Mouse (Mus musculus) CH12.LX (cell line): ENCODE measurements around the gene Pwwp2b. TPM values are rescaled to one million over a fixed set of nuclear protein-coding genes. Genes with fewer than 3 reads are reported as not detected.

Experiments used
- DNase-seq: peaks from one replicate; pipeline ENCODE4 v3.0.0-alpha.2; 2013; ENCODE audit errors: extremely low read depth
- H3K27ac ChIP-seq: 2 replicates; pipeline ENCODE4 v1.5.1; 2012; ENCODE audit warnings: low read depth, mild to moderate bottlenecking, control low read depth, moderate library complexity; ENCODE audit not compliant: insufficient read depth
- H3K27me3 ChIP-seq: replicated peaks from 2 replicates; pipeline ENCODE3; 2012; ENCODE audit warnings: inconsistent platforms
- H3K36me3 ChIP-seq, 2 experiments: replicated peaks in 1 of 2; 2 replicates each; pipeline versions ENCODE3 to v1.6.1; 2012; ENCODE audit warnings: inconsistent platforms in 1 of 2, low read length in 1 of 2, mild to moderate bottlenecking in 1 of 2, mixed read lengths in 1 of 2, moderate library complexity in 1 of 2; ENCODE audit not compliant: control insufficient read depth in 1 of 2, insufficient read depth in 1 of 2
- H3K4me1 ChIP-seq, 2 experiments: 2 replicates each; pipeline ENCODE4 v1.6.1; 2012; ENCODE audit warnings: inconsistent platforms in 1 of 2, moderate library complexity in 1 of 2; ENCODE audit not compliant: insufficient read depth in 2 of 2, control insufficient read depth in 1 of 2
- H3K4me2 ChIP-seq: 2 replicates; pipeline ENCODE4 v1.6.1; 2012; ENCODE audit warnings: low read depth, mild to moderate bottlenecking, control low read depth; ENCODE audit not compliant: poor library complexity, insufficient read depth, severe bottlenecking
- H3K4me3 ChIP-seq, 3 experiments: fragments of 150-350 bp in 1 of 3; sonication (generic) in 1 of 3; replicated peaks in 1 of 3; 2 replicates each; pipeline versions ENCODE3 to v1.5.1; 2011 to 2012; ENCODE audit warnings: low read depth in 2 of 3, low read length in 2 of 3, mild to moderate bottlenecking in 2 of 3, moderate library complexity in 2 of 3, control low read depth in 1 of 3, improper control_type of control experiment in 1 of 3, inconsistent platforms in 1 of 3, mixed read lengths in 1 of 3; ENCODE audit not compliant: poor library complexity in 1 of 3
- H3K79me2 ChIP-seq: replicated peaks from 2 replicates; pipeline ENCODE4 v1.6.1; 2012; ENCODE audit warnings: mild to moderate bottlenecking, moderate library complexity; ENCODE audit not compliant: control insufficient read depth, poor library complexity, insufficient read depth, severe bottlenecking; ENCODE audit errors: extremely low read depth
- H3K9ac ChIP-seq: 2 replicates; pipeline ENCODE4 v1.6.1; 2012; ENCODE audit warnings: low read depth, mild to moderate bottlenecking, control low read depth, moderate library complexity; ENCODE audit not compliant: insufficient read depth
- H3K9me3 ChIP-seq: replicated peaks from 2 replicates; pipeline ENCODE3; 2012; ENCODE audit warnings: low read length, inconsistent platforms, mixed read lengths
- CHD1 ChIP-seq: IDR thresholded peaks from 2 replicates; pipeline ENCODE4 v1.6.1; 2012; ENCODE audit warnings: low read depth, low read length, improper control_type of control experiment, inconsistent platforms
- CTCF ChIP-seq, 2 experiments: IDR thresholded peaks in 1 of 2; conservative IDR thresholded peaks in 1 of 2; 2 replicates each; pipeline ENCODE4 v1.5.1; 2011 to 2012; ENCODE audit warnings: low read depth in 2 of 2, low read length in 2 of 2, improper control_type of control experiment in 1 of 2, inconsistent platforms in 1 of 2, mild to moderate bottlenecking in 1 of 2, moderate library complexity in 1 of 2
- EP300 ChIP-seq: IDR thresholded peaks from 2 replicates; pipeline ENCODE4 v1.6.1; 2011; ENCODE audit warnings: low read length, improper control_type of control experiment
- ETS1 ChIP-seq: conservative IDR thresholded peaks from 2 replicates; pipeline ENCODE4 v1.6.1; 2012; ENCODE audit warnings: low read depth, mild to moderate bottlenecking, inconsistent platforms, low read length, improper control_type of control experiment, moderate library complexity
- IRF4 ChIP-seq: IDR thresholded peaks from 2 replicates; pipeline ENCODE4 v1.6.1; 2014; ENCODE audit warnings: low read depth, mild to moderate bottlenecking, inconsistent platforms, low read length, improper control_type of control experiment
- JUND ChIP-seq: conservative IDR thresholded peaks from 2 replicates; pipeline ENCODE4 v1.6.1; 2011; ENCODE audit warnings: low read depth, low read length, improper control_type of control experiment
- KAT2A ChIP-seq: IDR thresholded peaks from 2 replicates; pipeline ENCODE4 v1.6.1; 2012; ENCODE audit warnings: low read length, improper control_type of control experiment, inconsistent platforms; ENCODE audit not compliant: insufficient replicate concordance
- MAFK ChIP-seq: IDR thresholded peaks from 2 replicates; pipeline ENCODE4 v1.6.1; 2011; ENCODE audit warnings: low read length, improper control_type of control experiment; ENCODE audit not compliant: insufficient replicate concordance
- MAZ ChIP-seq: IDR thresholded peaks from 2 replicates; pipeline ENCODE4 v1.6.1; 2012; ENCODE audit warnings: low read depth, mild to moderate bottlenecking, inconsistent platforms, low read length, improper control_type of control experiment, moderate library complexity
- MEF2A ChIP-seq: IDR thresholded peaks from 2 replicates; pipeline ENCODE4 v1.6.1; 2014; ENCODE audit warnings: low read depth, mild to moderate bottlenecking, inconsistent platforms, low read length, improper control_type of control experiment, borderline replicate concordance
- MXI1 ChIP-seq: IDR thresholded peaks from 2 replicates; pipeline ENCODE4 v1.6.1; 2011; ENCODE audit warnings: mild to moderate bottlenecking, low read depth, low read length, improper control_type of control experiment
- NELFE ChIP-seq: IDR thresholded peaks from 2 replicates; pipeline ENCODE4 v1.6.1; 2011; ENCODE audit warnings: low read depth, low read length, improper control_type of control experiment
- RAD21 ChIP-seq: IDR thresholded peaks from 2 replicates; pipeline ENCODE4 v1.6.1; 2011; ENCODE audit warnings: low read depth, mild to moderate bottlenecking, low read length, improper control_type of control experiment, moderate library complexity
- RCOR1 ChIP-seq: conservative IDR thresholded peaks from 2 replicates; pipeline ENCODE4 v1.6.1; 2012; ENCODE audit warnings: low read depth, mild to moderate bottlenecking, inconsistent platforms, low read length, improper control_type of control experiment
- SIN3A ChIP-seq: IDR thresholded peaks from 2 replicates; pipeline ENCODE4 v1.6.1; 2012; ENCODE audit warnings: low read length, improper control_type of control experiment, inconsistent platforms
- SMC3 ChIP-seq: IDR thresholded peaks from 2 replicates; pipeline ENCODE4 v1.6.1; 2011; ENCODE audit warnings: low read depth, low read length, improper control_type of control experiment
- TBP ChIP-seq: conservative IDR thresholded peaks from 2 replicates; pipeline ENCODE4 v1.6.1; 2011; ENCODE audit warnings: low read depth, low read length, improper control_type of control experiment
- ZKSCAN1 ChIP-seq: IDR thresholded peaks from 2 replicates; pipeline ENCODE4 v1.6.1; 2012; ENCODE audit warnings: low read depth, inconsistent platforms, low read length, improper control_type of control experiment, borderline replicate concordance
- dilution Hi-C: fragments of 300-500 bp; cut with MboI; formaldehyde crosslinking; loops from 2 replicates; pipeline ENCODE4 v1.14.3; 2020; ENCODE audit warnings: low sequenced_read_pairs; ENCODE audit not compliant: extremely low pct_unique_long_range_greater_than_20kb, extremely low pct_ligation_motif_present
- in situ Hi-C: fragments of 300-500 bp; cut with MboI; formaldehyde crosslinking; loops from 3 replicates; pipeline ENCODE4 v1.14.3; 2019; ENCODE audit warnings: low sequenced_read_pairs, low pct_ligation_motif_present, low pct_unique_long_range_greater_than_20kb, mixed read lengths
- polyA plus RNA-seq: library from polyadenylated mRNA; unstranded; fragments of >175 nt; gene quantifications from 2 replicates; pipeline ENCODE4 v1.2.1, GENCODE M21; 2012; ENCODE audit warnings: low read depth; ENCODE audit not compliant: insufficient read length
- total RNA-seq, 2 experiments: library from RNA; depleted of rRNA; stranded (reverse); fragments of 300-350 nt in 1 of 2; fragments of >200 nt in 1 of 2; gene quantifications; 2 replicates each; pipeline ENCODE4 v1.2.3; 2012 to 2014

Pwwp2b gene
- total and polyA plus RNA-seq, 3 experiments, result 0.08 TPM; not detected in 2

DNA sequence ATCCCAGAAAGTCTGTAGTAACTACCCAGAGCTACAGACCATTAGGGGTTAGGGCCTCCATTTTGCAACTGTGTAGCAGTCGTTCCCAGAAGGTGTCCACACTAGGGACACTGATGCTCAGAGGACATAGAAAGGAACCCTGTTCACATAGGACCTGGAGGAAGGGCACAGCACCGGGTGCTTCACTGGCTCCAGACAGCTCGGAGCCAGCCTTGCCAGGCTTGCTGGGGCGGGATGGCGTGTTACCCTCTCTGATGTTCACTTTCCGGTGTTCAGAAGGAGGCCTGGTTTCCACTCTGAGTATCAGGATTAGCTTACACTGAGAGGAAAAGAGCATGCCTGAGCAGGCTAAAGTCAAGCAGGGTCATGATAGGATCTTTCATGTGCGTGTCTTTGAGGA is 32.3 kb upstream of the Pwwp2b start:
- Histone ChIP-seq H3K9ac (no peak overlapping the region), H3K27ac (no peak overlapping the region), H3K27me3 (peaks cover 79% of the 10 kb centered on the region), H3K4me1 (peaks cover 0 to 12% of the 10 kb centered on the region in 2 experiments; a peak in 2 of 4 replicates), H3K4me2 (no peak overlapping the region), H3K36me3 (no peaks in the 10 kb centered on the region), H3K9me3 (no peaks in the 10 kb centered on the region), H3K79me2 (no peaks in the 10 kb centered on the region), H3K4me3 (no peak overlapping the region)
- no peak for DNase-seq
- TF ChIP-seq MEF2A (no peak), EP300 (no peak), MXI1 (no peak), IRF4 (no peak), KAT2A (no peak), RAD21 (no peak), MAZ (no peak), TBP (no peak), RCOR1 (no peak), ETS1 (no peak), MAFK (no peak)
- dilution Hi-C loops, result no loop called here
- in situ Hi-C loops, result no loop called here

DNA sequence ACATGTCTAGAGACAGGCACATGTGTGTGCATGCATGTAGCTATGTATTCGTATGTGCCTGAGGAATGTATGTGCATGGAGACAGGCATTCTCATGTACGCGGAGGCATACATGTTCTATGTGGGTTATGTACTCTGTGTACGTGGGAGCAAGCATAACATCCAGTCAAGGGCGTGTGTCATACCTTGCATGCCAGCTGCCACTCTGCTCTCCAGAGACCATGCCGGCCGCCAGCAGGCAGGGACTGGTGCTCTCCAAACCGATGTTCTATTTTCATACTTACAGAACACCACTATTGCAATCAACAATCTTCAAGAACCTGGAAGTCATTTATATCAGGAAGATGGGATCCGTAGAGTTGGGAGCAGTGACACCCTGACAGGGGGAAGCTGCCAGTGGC is 31.8 kb upstream of the Pwwp2b start:
- H3K27ac ChIP-seq, result no peak overlapping the region
- peaks cover 0 to 12% of the 10 kb centered on the region in 2 experiments; a peak in 2 of 4 replicates for H3K4me1 ChIP-seq
- in situ Hi-C loops (no loop called here), dilution Hi-C loops (no loop called here)
- no peak overlapping the region for H3K9ac ChIP-seq
- no peak overlapping the region for H3K4me2 ChIP-seq
- no peaks in the 10 kb centered on the region for H3K36me3 ChIP-seq
- H3K4me3 ChIP-seq, result no peak overlapping the region
- no peaks in the 10 kb centered on the region for H3K79me2 ChIP-seq
- no peak for TF ChIP-seq NELFE
- DNase-seq, result no peak
- H3K9me3 ChIP-seq, result no peaks in the 10 kb centered on the region
- peaks cover 79% of the 10 kb centered on the region for H3K27me3 ChIP-seq

DNA sequence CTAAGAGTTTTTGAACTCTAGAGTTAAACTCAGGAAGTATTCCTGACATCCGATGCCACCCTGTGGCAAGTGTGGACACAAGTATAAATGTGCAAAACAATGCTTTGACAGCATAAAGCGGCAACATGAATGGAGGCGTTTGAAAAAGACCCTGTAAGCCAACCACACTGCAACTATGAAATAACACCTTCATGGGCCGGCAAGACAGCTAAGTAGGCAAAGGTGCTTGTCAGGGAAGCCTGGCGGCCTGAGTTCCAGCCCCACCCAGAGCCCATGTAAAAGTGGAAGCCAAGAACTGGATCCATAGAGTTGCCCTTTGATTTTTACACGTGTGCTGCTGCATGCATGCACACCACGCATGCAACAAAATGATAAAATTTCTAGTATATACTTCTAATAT is 31.2 kb upstream of the Pwwp2b start:
- Histone ChIP-seq H3K4me3 (no peak overlapping the region), H3K4me1 (peaks cover 0 to 12% of the 10 kb centered on the region in 2 experiments; a peak in 2 of 4 replicates), H3K27ac (no peak overlapping the region), H3K9ac (no peak overlapping the region), H3K36me3 (no peaks in the 10 kb centered on the region), H3K79me2 (no peaks in the 10 kb centered on the region), H3K4me2 (no peak overlapping the region), H3K27me3 (peaks cover 79% of the 10 kb centered on the region), H3K9me3 (no peaks in the 10 kb centered on the region)
- no peak for DNase-seq
- TF ChIP-seq MXI1 (no peak), CTCF (conservative IDR thresholded peaks at IDR 0.05 in 1 of 2, IDR thresholded peaks at IDR 0.05 in 1 of 2; ENCODE audit: low read depth in 2 of 2, low read length in 2 of 2) (no peak), CHD1 (no peak), NELFE (no peak), SMC3 (no peak), MEF2A (no peak), SIN3A (no peak), JUND (no peak), ZKSCAN1 (no peak)
- in situ Hi-C loops, result no loop called here
- dilution Hi-C loops, result no loop called here
